Mouse (Mus musculus) v-Abl transformed pro-B cells (cell line): ENCODE data around the gene Btbd35f18.
"Not testable (repeated sequence)": the region's sequence is repeated elsewhere in the genome, so short reads cannot be mapped to it uniquely, and the experiment has no call there.

Experiments
- in situ Hi-C, 2 experiments: fragments of 400-800 bp; cut with MboI; formaldehyde crosslinking; loops; one replicate each; pipeline ENCODE4 v1.15.1; 2025; ENCODE audit not compliant: unreplicated experiment in 2 of 2

Gene Btbd35f18

DNA sequence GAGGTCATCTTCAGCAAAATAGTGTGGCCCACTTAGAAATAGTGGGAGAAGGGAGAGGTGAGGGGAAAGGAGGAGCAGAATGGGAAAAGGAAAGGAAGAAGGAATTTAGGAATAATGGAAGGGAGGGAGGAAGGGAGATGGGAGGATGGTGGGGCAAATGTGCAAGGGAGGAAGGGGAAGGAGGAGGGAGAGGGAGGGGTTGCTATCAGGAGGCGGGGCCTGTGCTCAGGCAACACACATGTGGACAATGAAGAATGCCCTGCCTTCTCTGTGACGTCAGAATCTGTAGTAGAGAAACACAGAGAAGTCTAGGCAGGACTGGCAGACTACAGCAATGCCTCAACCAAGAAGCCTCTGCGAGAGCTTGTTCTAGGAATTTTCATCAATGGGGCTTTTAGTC is at the start of gene Btbd35f18:
Gene Btbd35f18, plus strand, starts transcription at position 301 of the 400 bp plus-strand sequence.
- in situ Hi-C loops, result not testable (repeated sequence)
